Mouse (Mus musculus): ENCODE data around the gene Pak1ip1.

Gene Pak1ip1

DNA sequence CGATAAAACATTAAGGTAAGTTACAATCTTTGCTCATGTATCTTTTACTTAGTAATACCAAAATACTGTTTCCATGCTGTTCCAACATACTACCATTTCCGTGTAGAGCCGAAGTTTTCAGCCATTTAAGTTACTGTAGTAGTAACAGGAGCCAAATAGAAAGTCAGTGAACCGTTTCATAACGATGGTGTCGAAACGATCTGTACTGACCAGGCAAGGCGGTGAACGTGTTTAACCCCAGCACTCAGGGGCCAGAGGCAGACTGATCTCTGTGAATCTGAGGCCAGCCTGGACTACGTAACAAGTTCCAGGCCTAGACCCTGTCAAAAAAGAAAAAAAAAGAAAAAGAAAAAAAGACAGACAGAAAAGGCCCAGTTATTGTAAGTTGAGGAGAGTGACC is 7.4 kb downstream of the Pak1ip1 start:
- no peak for DNase-seq

- peak in 1 of 2 experiments; percentile 18 for DNase-seq
Observed at GRCm38 (mm10) chr13:41008946-41009345, 8.1 kb downstream of the Pak1ip1 start.

DNA sequence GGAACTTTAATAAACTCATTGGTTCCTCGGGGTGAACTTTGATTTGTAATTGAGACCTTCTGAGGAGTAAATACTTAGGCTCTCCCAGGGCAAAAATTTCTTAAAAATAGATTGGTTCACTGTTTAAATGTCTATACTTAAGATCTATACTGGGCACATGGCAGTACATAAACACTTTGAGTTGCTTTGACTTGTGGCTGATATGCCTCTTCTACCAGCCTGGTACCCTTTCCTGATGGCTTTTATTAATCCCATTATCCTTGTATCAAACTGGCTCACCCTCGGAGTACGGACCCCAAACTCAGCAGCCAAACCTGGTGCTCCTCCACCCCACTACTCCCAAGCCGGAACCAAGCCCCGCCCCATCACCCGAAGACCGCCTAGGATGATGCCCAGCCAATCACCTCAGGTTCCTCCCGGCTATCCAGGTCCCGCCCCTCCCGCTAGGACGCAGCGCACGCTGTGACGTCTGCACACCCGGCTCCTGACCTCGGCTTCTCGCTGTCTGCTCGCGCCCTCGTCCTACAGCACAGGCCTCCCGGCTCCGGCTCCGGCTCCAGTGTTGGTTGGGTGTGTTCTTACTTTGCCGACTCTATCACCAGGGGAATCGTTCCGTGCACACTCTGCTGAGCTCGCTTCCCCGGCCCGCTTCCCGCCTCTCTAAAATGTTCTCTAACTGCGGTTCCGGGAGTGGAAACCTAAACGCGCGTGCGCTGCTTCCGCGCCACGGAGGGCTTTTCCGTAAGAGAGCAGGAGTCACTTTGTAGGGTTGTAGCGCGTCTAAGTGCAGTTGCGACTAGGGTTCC is 15.2 kb downstream of the Pak1ip1 start, which contains the start of gene Tmem14c:
Tmem14c (plus strand) TSS at position 464 of the 806 bp plus-strand sequence.
- peak; percentile 97 to 98 for DNase-seq

DNA sequence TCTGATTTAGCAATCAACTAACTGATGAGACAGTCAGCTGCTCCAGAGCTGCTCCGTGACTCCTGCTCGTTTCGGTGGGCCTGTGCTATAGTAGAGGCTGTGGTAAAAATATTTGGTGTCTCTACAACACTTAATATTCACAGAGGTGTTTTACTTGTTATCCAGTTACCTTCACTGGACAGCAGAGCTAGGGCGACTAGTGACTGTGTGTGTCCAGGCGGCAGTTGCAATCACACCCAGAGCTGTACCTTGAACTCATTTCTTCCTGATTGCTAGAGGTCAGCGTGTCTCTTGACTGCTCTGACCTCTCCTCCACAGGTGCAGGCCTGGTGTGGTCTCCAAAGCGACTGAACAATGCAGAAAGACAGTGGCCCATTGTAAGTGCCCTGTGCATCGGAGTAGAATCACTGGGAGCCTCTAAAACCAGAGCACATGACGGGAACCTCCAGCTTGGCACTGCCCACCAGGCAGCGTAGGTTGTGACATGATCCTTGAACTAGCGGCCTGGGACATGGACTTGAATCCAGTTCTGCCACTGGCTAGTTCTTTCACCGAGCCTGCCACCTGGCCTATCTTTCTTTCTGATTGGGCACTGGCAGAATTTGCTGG is 16.1 kb downstream of the Pak1ip1 start:
- peak in 1 of 2 experiments; percentile 27 for DNase-seq

DNA sequence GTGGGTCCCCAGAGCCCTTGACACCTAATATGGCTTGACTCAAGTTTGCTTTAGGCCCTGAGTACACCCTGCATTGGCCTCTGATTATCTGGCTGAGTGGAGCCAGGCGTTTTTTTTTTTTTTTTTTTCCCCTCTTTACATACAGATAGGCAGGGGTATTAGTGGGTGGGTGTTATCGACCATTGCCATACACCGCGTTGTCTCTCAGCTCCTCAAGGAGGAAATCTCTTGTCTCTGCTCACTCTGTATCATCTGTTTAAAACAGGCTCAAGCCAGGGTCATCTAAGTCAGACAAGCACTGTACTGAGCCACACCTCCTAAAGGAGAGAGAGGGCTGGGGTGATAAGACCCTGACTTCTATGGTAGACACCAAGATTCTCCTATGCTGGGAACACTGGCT is 17.0 kb downstream of the Pak1ip1 start:
- no peak for DNase-seq

DNA sequence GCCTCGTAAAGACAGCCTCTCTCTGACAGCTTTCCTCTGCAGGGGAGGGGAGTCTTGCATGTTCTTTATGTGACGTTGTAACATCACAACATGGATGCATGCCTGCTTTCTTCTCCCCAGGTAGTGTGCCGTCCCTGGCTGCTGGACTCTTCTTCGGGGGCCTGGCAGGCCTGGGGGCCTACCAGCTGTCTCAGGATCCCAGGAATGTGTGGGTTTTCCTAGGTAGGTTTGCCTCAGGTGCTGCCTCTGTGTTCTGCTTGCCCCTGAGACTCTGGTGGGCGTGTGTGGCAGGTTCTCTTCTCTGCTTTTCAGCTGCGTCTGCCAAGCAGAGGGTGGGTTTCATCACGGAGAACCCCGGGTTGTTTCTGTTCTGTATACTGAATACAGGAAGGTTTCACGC is 17.4 kb downstream of the Pak1ip1 start:
- no peak for DNase-seq

- no peak for DNase-seq
Observed at GRCm38 (mm10) chr13:41018756-41019591, 18.2 kb downstream of the Pak1ip1 start.

DNA sequence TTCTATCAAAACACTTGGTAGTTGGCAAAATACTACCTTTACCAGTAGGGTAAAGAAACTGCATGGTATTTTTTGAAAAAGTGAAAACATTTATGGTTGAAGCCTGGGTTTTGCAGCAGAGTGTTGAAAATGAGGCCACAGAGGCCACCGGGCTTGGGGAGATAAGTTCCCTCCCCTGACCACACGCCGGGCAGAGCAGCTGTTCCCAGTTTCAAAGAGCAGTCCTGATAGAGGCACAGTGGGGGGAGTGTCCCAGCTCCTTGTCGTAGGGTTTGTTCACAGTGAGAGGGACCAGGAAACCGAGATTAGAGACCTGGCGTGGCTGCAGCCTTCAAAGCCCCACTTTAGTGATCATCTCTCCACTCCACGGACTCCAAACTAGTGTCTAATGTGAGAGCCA is 19.7 kb downstream of the Pak1ip1 start:
- DNase-seq: no peak

DNA sequence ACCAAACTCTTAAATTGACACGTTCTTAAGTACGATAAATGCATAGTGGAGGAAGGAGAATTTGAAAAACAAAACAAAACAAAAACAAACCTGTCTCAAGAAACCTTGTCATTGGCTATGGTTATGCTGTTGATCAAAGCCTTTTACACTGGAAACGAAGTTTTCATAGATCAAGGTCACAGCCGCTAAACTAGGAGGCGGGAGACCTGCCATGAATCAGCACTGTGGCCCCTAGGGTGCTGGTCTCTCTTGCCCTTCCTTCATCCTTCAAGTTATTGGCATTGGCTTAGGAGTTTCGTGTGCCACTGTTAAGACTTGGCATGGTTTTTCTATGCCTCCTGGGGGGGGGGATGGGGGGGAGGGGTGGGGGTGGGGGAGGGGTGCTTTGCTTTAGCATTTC is 20.8 kb downstream of the Pak1ip1 start:
- DNase-seq: no peak

GRCm38 (mm10) chr13:41022099-41022498 is 21.3 kb downstream of the Pak1ip1 start:
- no peak for DNase-seq

- DNase-seq: no peak
Observed at GRCm38 (mm10) chr13:41030098-41030497, 29.3 kb downstream of the Pak1ip1 start.

DNA sequence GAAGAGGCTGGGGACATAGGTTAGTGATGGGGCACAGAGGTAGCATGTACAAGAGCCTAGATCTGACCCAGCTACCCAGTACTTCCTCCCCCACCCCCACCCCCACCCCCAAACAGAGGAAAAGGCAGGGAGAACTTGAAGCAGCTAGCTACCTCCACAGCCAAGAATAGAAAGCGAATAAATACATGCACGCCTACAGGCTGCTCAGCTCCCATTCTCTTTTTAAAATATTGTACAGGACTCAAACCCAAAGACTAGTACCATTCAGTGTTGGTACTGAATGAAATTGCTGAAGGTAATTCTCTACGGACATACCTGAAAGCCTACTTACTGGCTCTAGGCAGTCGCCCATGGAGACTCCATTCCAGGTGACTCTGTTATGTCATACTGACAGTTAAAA is 41.7 kb downstream of the Pak1ip1 start:
- DNase-seq: no peak

GRCm38 (mm10) chr13:41045901-41046300 is 45.1 kb downstream of the Pak1ip1 start:
- no peak for DNase-seq

GRCm38 (mm10) chr13:41047280-41047679 is 46.5 kb downstream of the Pak1ip1 start:
- DNase-seq: no peak

GRCm38 (mm10) chr13:41051965-41052364 is 51.1 kb downstream of the Pak1ip1 start:
- DNase-seq: no peak

All from kidney, postnatal 4 days (tissue).